Mouse (Mus musculus) heart, embryonic 13.5 days (tissue): ENCODE measurements around the gene Tmem268. TPM values are rescaled to one million over a fixed set of nuclear protein-coding genes. Genes with fewer than 3 reads are reported as not detected.

Experiments used
- ATAC-seq: fragments of 200-750 bp; cut with Nextera tagmentation; 2 replicates; pipeline ENCODE4 v1.8.0; 2017; ENCODE audit warnings: moderate TSS enrichment; ENCODE audit not compliant: insufficient number of reproducible peaks, low FRiP score, low TSS enrichment; ENCODE audit errors: extremely low read depth
- H3K27ac ChIP-seq: fragments of 300-500 bp; sonication (generic); replicated peaks from 2 replicates; pipeline ENCODE4 v1.5.1; 2015; ENCODE audit warnings: moderate library complexity, mild to moderate bottlenecking, inconsistent platforms
- H3K27me3 ChIP-seq: fragments of 300-500 bp; sonication (generic); replicated peaks from 2 replicates; pipeline ENCODE4 v1.6.1; 2015; ENCODE audit warnings: mild to moderate bottlenecking, inconsistent platforms
- H3K36me3 ChIP-seq: fragments of 300-500 bp; sonication (generic); 2 replicates; pipeline ENCODE4 v1.6.1; 2015; ENCODE audit warnings: mild to moderate bottlenecking, inconsistent platforms
- H3K4me1 ChIP-seq: fragments of 300-500 bp; sonication (generic); 2 replicates; pipeline ENCODE4 v1.6.1; 2015; ENCODE audit warnings: inconsistent platforms
- H3K4me2 ChIP-seq: fragments of 300-500 bp; sonication (generic); 2 replicates; pipeline ENCODE4 v1.6.1; 2015; ENCODE audit warnings: inconsistent platforms, mild to moderate bottlenecking, moderate library complexity
- H3K4me3 ChIP-seq: fragments of 300-500 bp; sonication (generic); 2 replicates; pipeline ENCODE4 v1.5.1; 2015; ENCODE audit warnings: moderate library complexity, mild to moderate bottlenecking, inconsistent platforms
- H3K9ac ChIP-seq: fragments of 300-500 bp; sonication (generic); 2 replicates; pipeline ENCODE4 v1.6.1; 2015; ENCODE audit warnings: inconsistent platforms, mild to moderate bottlenecking, moderate library complexity
- H3K9me3 ChIP-seq: fragments of 300-500 bp; sonication (generic); 2 replicates; pipeline ENCODE4 v1.6.1; 2016; ENCODE audit warnings: inconsistent platforms
- WGBS: fragments of 180-500 bp; shearing (Covaris S2); methylation state at CpG from one replicate; pipeline ENCODE4 v1.1.7; 2015; ENCODE audit warnings: mixed read lengths; 5-methylcytosine and 5-hydroxymethylcytosine counted together
- polyA plus RNA-seq: library from polyadenylated mRNA; unstranded; fragments of >200 nt; fragmentation: Nextera tagmentation; extraction: Ambion mirVana; gene quantifications from 2 replicates; pipeline ENCODE4 v1.2.1, GENCODE M21; 2015

Gene Tmem268
- polyA plus RNA-seq = 4.0 and 4.1 TPM in 2 replicates

- H3K9ac ChIP-seq = peak within 1 kb of the TSS; percentile 90
- peak within 1 kb of the TSS; percentile 87 for H3K4me2 ChIP-seq
- H3K4me1 ChIP-seq = peaks cover 43% of the 10 kb centered on the region
- peak within 1 kb of the TSS; percentile 76 for H3K4me3 ChIP-seq
- H3K36me3 ChIP-seq = peaks cover 25% of the 10 kb centered on the region
- under 1% methylated on average over 80 of the region's 81 CpGs for WGBS
- peak; percentile 56 for ATAC-seq
- no peaks in the 10 kb centered on the region for H3K9me3 ChIP-seq
- peak within 1 kb of the TSS; percentile 62 for H3K27ac ChIP-seq
- no peaks in the 10 kb centered on the region for H3K27me3 ChIP-seq
Observed at GRCm38 (mm10) chr4:63558407-63559081, at the start of gene Tmem268. Gene Tmem268 (plus strand): TSS chr4:63558781.

DNA sequence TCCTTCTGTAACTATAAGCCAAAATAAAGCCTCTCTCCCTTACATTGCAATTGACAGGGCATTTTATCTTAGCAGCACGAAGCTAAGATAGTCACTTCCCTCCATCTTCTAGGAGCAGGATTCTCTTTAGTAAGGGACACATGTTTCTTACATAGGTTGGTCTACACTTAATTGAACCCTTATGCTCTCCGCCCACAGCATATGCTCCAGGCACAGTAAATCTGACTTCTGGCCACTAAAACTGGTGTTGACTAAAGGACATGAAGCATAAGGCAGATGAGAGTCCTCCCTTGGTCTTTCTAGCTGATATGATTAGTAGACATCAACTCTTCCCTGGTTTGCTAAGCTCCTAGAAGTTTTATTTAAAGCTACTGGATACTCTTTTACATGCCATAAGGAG lies 45.7 kb upstream of the Tmem268 start:
- no peak overlapping the region for H3K27ac ChIP-seq
- no peak overlapping the region for H3K4me3 ChIP-seq
- H3K36me3 ChIP-seq = no peaks in the 10 kb centered on the region
- no peaks in the 10 kb centered on the region for H3K9me3 ChIP-seq
- no peaks in the 10 kb centered on the region for H3K4me1 ChIP-seq
- 60% methylated on average over 2 of the region's 2 CpGs for WGBS
- no peak overlapping the region for H3K4me2 ChIP-seq
- H3K9ac ChIP-seq = no peak overlapping the region
- no peak for ATAC-seq
- H3K27me3 ChIP-seq = peaks cover 10% of the 10 kb centered on the region

DNA sequence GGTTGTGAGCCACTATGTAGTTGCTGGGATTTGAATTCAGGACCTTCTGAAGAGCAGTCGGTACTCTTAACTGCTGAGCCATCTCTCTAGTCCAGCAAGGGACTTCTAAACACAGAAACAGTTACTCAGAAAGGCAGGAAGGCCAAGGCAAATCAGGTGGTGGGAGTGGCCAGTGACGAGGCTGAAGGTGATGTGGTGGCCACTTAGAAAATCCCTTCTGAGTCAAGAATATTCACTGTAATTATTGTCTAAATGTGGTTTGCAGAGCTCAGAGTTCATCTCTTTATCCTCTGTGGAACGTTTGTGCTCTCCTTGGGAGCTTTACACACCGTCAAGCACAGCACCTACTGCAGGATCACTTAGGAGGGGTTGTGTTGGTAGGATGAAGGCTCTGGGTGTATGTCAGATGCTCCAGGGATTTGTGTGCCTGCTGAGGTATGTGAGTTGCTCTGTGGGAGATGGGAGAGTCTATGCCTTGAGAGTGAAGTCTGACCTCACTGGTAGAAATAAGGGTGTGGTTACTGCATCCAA lies 44.1 kb upstream of the Tmem268 start:
- Histone ChIP-seq H3K4me3 (no peak overlapping the region), H3K27ac (no peak overlapping the region), H3K4me2 (no peak overlapping the region), H3K4me1 (no peaks in the 10 kb centered on the region), H3K9ac (no peak overlapping the region), H3K9me3 (no peaks in the 10 kb centered on the region), H3K36me3 (no peaks in the 10 kb centered on the region), H3K27me3 (peaks cover 10% of the 10 kb centered on the region)
- WGBS = 62% methylated on average over 4 of the region's 4 CpGs
- no peak for ATAC-seq

DNA sequence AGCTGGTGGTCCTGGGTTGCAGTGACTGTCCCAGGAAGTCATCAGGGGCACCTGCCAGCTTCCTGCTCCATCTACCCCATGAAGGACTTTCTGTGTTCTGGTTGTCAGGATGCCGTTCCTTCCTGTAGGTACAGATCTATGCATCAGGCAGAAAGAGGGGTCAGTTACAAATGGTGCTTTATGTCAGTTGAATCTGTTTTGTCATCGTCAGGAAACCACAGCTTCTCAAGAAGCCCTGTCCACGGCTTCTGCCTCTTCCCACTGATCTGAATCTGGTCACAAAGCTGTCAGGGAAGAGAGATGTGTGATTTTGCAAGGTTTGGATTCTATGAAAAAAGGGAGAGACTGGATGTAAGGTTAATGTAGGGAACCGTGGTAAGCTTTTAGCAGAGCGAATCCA lies 43.6 kb upstream of the Tmem268 start:
- Histone ChIP-seq H3K27me3 (peaks cover 10% of the 10 kb centered on the region), H3K9me3 (no peaks in the 10 kb centered on the region), H3K9ac (no peak overlapping the region), H3K27ac (no peak overlapping the region), H3K4me1 (no peaks in the 10 kb centered on the region), H3K4me2 (no peak overlapping the region), H3K36me3 (no peaks in the 10 kb centered on the region), H3K4me3 (no peak overlapping the region)
- 70% methylated on average over 5 of the region's 5 CpGs for WGBS
- no peak for ATAC-seq

DNA sequence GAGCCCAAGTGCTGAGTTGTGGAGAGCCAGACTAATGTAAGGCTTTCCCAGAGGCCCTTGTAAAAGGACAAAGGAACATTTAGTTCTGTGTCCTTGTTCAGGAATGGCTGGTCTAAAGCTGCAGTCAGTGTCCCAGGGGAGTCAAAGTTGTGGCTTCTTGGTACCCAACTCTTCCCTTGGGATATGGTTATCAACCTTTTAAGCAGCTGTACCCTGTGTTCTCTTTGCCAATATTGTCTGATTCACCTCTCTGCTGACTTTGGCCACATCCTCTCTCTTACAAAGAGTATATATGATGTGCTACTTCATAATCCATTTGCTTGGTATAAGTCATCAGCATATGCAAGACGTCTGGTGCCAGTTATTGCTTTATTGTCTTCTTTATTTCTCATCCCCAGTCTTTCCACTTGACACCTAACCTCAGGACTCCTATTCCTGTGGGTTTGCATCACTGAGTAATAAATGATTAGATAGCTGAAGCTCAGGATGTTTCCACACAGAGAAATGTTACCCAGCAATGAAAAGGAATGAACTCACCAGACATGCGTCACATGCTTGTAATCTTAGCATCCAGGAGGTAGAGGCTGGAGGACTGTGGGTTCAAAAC lies 36.7 kb upstream of the Tmem268 start:
- no peak overlapping the region for H3K9ac ChIP-seq
- H3K27ac ChIP-seq = no peak overlapping the region
- no peak for ATAC-seq
- 0 out of 2 replicates have a peak, but pooled peaks cover 4% of the 10 kb centered on the region for H3K27me3 ChIP-seq
- WGBS = 75% methylated on average over 2 of the region's 2 CpGs
- H3K4me3 ChIP-seq = no peak overlapping the region
- no peaks in the 10 kb centered on the region for H3K4me1 ChIP-seq
- H3K36me3 ChIP-seq = no peaks in the 10 kb centered on the region
- no peak overlapping the region for H3K4me2 ChIP-seq
- no peaks in the 10 kb centered on the region for H3K9me3 ChIP-seq

- no peaks in the 10 kb centered on the region for H3K9me3 ChIP-seq
- no peak overlapping the region for H3K27ac ChIP-seq
- H3K4me1 ChIP-seq = peaks cover 8% of the 10 kb centered on the region
- no peak overlapping the region for H3K9ac ChIP-seq
- ATAC-seq = no peak
- H3K27me3 ChIP-seq = 0 out of 2 replicates have a peak, but pooled peaks cover 4% of the 10 kb centered on the region
- no peak overlapping the region for H3K4me2 ChIP-seq
- no peaks in the 10 kb centered on the region for H3K36me3 ChIP-seq
- no peak overlapping the region for H3K4me3 ChIP-seq
- WGBS = 71% methylated on average over 8 of the region's 8 CpGs
Observed at GRCm38 (mm10) chr4:63525514-63525913, 33.1 kb upstream of the Tmem268 start.

DNA sequence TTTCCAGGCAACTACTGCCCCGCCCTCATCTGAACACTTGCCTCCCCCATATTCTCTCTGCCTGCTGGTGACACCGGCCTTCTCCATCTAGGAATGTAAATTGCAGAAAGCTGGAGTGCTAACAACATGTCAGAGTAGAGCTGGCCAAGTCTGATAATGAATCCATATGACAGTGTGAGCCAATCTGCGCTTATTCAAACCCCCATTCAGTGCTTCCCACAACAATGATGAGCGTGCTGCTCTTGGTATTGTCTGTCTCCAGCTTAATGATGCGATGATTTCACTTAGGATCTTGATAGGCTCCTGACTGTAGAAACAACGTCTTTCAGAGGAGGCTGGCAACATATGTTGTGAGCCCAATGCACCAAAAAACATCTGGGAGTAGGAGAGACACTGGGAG lies 29.6 kb upstream of the Tmem268 start:
- Histone ChIP-seq H3K27ac (no peak overlapping the region), H3K9me3 (no peaks in the 10 kb centered on the region), H3K36me3 (no peaks in the 10 kb centered on the region), H3K9ac (no peak overlapping the region), H3K4me2 (no peak overlapping the region), H3K4me3 (no peak overlapping the region), H3K4me1 (peaks cover 8% of the 10 kb centered on the region), H3K27me3 (peaks cover 9% of the 10 kb centered on the region; the same call in 1 of the 2 replicates)
- no peak for ATAC-seq
- 57% methylated on average over 6 of the region's 6 CpGs for WGBS

GRCm38 (mm10) chr4:63530409-63530808 lies 28.2 kb upstream of the Tmem268 start:
- Histone ChIP-seq H3K9me3 (no peaks in the 10 kb centered on the region), H3K27me3 (peaks cover 19% of the 10 kb centered on the region), H3K9ac (no peak overlapping the region), H3K4me3 (no peak overlapping the region), H3K27ac (no peak overlapping the region), H3K4me1 (peaks cover 8% of the 10 kb centered on the region), H3K36me3 (no peaks in the 10 kb centered on the region), H3K4me2 (no peak overlapping the region)
- no peak for ATAC-seq
- WGBS = 59% methylated on average over 7 of the region's 7 CpGs

DNA sequence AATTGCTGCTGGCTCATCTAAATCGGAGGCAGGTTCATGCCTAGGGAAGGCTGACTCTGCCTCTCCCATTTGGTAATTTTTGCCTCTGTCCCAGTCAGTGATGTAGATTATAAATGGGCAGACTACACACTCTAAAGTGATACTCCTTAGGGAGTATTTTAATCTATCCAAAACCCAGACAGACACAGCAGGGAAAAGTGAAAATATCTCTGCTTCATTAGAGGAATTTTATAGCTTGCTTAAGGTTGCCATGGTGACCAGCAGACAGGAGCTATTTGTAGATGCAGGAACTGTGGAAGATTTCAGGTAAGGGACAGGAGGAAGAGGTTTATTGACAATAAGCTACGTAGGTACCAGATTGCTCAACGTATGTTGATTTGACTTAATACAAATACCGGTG lies 21.0 kb upstream of the Tmem268 start:
- no peak overlapping the region for H3K4me3 ChIP-seq
- no peaks in the 10 kb centered on the region for H3K36me3 ChIP-seq
- no peaks in the 10 kb centered on the region for H3K9me3 ChIP-seq
- peaks cover 16% of the 10 kb centered on the region for H3K27me3 ChIP-seq
- H3K27ac ChIP-seq = no peak overlapping the region
- no peak for ATAC-seq
- WGBS = 82% methylated on average over 4 of the region's 4 CpGs
- H3K9ac ChIP-seq = no peak overlapping the region
- no peak overlapping the region for H3K4me2 ChIP-seq
- peaks cover 15% of the 10 kb centered on the region for H3K4me1 ChIP-seq

GRCm38 (mm10) chr4:63542209-63542608 lies 16.4 kb upstream of the Tmem268 start:
- Histone ChIP-seq H3K9me3 (no peaks in the 10 kb centered on the region), H3K36me3 (no peaks in the 10 kb centered on the region), H3K4me2 (no peak overlapping the region), H3K4me3 (no peak overlapping the region), H3K4me1 (peaks cover 47% of the 10 kb centered on the region), H3K27me3 (no peaks in the 10 kb centered on the region), H3K9ac (no peak overlapping the region), H3K27ac (peak overlapping the region; percentile 74)
- 11% methylated on average over 2 of the region's 2 CpGs for WGBS
- no peak for ATAC-seq

GRCm38 (mm10) chr4:63543746-63544493 lies 14.7 kb upstream of the Tmem268 start:
- ATAC-seq = 0 out of 2 replicates have a peak, but pooled peaks have one; percentile 7
- Histone ChIP-seq H3K27me3 (no peaks in the 10 kb centered on the region), H3K4me3 (peak overlapping the region; percentile 94), H3K4me2 (peak overlapping the region; percentile 72), H3K36me3 (peaks cover 12% of the 10 kb centered on the region), H3K4me1 (peaks cover 57% of the 10 kb centered on the region), H3K9ac (peak overlapping the region; percentile 64), H3K27ac (peak overlapping the region; percentile 80), H3K9me3 (no peaks in the 10 kb centered on the region)
- WGBS = 56% methylated on average over 10 of the region's 10 CpGs
